Mouse (Mus musculus) bone marrow macrophage, adult 2 months (primary cell): Measurements from ENCODE around the gene Tmc8.

Source experiments
- CTCF ChIP-seq: IDR thresholded peaks from 2 replicates; pipeline ENCODE4 v1.5.1; 2012; ENCODE audit warnings: low read depth, mild to moderate bottlenecking, low read length, moderate library complexity
- POLR2A ChIP-seq: IDR thresholded peaks from 2 replicates; pipeline ENCODE4 v1.6.1; 2012; ENCODE audit warnings: mild to moderate bottlenecking, low read depth, low read length, borderline replicate concordance

- TF ChIP-seq POLR2A (no peak), CTCF (no peak)
These were observed 39.6 kb upstream of the Tmc8 start for GRCm38 (mm10) chr11:117742243-117742642.
